Mouse (Mus musculus) hindbrain, embryonic 11.5 days (tissue): ENCODE measurements around the gene Fyn. TPM values are rescaled to one million over a fixed set of nuclear protein-coding genes. Genes with fewer than 3 reads are reported as not detected.
A peak's percentile ranks its signal among the peaks of the same experiment; 100 is the strongest.

Experiments
- ATAC-seq: fragments of 200-750 bp; cut with Nextera tagmentation; 2 replicates; pipeline ENCODE4 v1.8.0; 2017; ENCODE audit warnings: mild to moderate bottlenecking, moderate TSS enrichment, moderate library complexity; ENCODE audit not compliant: low FRiP score
- DNase-seq: peaks from one replicate; pipeline ENCODE4 v3.0.0-alpha.2; 2015; ENCODE audit warnings: low spot score
- H3K27ac ChIP-seq: fragments of 300-500 bp; sonication (generic); 2 replicates; pipeline ENCODE4 v1.5.1; 2014; ENCODE audit warnings: mild to moderate bottlenecking, low read depth, low read length
- H3K27me3 ChIP-seq: fragments of 300-500 bp; sonication (generic); 2 replicates; pipeline ENCODE4 v1.6.1; 2014; ENCODE audit warnings: mild to moderate bottlenecking, low read length, moderate library complexity, mixed read lengths; ENCODE audit not compliant: control insufficient read depth, insufficient read depth
- H3K36me3 ChIP-seq: fragments of 300-500 bp; sonication (generic); 2 replicates; pipeline ENCODE4 v1.6.1; 2014; ENCODE audit warnings: mild to moderate bottlenecking, low read length, moderate library complexity, mixed read lengths; ENCODE audit not compliant: control insufficient read depth, insufficient read depth
- H3K4me1 ChIP-seq: fragments of 300-500 bp; sonication (generic); replicated peaks from 2 replicates; pipeline ENCODE4 v1.6.1; 2014; ENCODE audit warnings: low read length, mixed read lengths; ENCODE audit not compliant: control insufficient read depth, insufficient read depth
- H3K4me2 ChIP-seq: fragments of 300-500 bp; sonication (generic); replicated peaks from 2 replicates; pipeline ENCODE4 v1.6.1; 2014; ENCODE audit warnings: mild to moderate bottlenecking, low read depth, low read length
- H3K4me3 ChIP-seq: fragments of 300-500 bp; sonication (generic); 2 replicates; pipeline ENCODE4 v1.5.1; 2014; ENCODE audit warnings: low read depth, low read length
- H3K9ac ChIP-seq: fragments of 300-500 bp; sonication (generic); 2 replicates; pipeline ENCODE4 v1.6.1; 2014; ENCODE audit warnings: low read depth, low read length
- H3K9me3 ChIP-seq: fragments of 300-500 bp; sonication (generic); 2 replicates; pipeline ENCODE4 v1.6.1; 2016; ENCODE audit warnings: low read length; ENCODE audit not compliant: control insufficient read depth
- WGBS: fragments of 180-500 bp; shearing (Covaris S2); extraction: QIAGEN DNeasy Blood & Tissue Kit; methylation state at CpG from one replicate; pipeline ENCODE4 v1.1.7; 2014; 5-methylcytosine and 5-hydroxymethylcytosine counted together
- polyA plus RNA-seq: library from polyadenylated mRNA; unstranded; fragments of >200 nt; fragmentation: Nextera tagmentation; extraction: Ambion mirVana; gene quantifications from 2 replicates; pipeline ENCODE4 v1.2.1, GENCODE M21; 2014

The Fyn gene
- polyA plus RNA-seq, 1 experiment from 2014 or later: 51.1 TPM

DNA sequence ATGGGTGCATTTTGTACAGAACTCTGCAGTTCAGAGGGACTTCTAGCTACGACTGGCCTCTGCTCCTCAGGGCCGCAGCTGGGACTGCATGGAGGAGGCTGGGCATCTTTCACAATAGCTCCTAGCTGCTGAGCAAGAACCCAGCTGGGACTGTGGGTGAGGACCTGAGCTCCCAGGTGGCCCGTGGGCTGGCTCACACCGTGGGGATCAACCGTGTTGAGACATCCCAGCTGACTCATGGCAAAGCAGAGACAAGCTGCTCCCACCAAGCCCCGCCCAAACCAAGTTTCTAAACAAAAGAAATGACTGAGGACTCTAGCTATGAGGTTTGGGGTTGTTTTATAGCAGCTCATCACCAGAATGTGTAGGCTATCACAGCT is 204.0 kb downstream of the Fyn start:
- 43% methylated on average over 6 of the region's 6 CpGs for WGBS
- peak; percentile 63 for ATAC-seq
- no peak overlapping the region for H3K9ac ChIP-seq
- peak; percentile 43 for DNase-seq
- peak overlapping the region; percentile 47 for H3K27ac ChIP-seq
- H3K27me3 ChIP-seq: no peaks in the 10 kb centered on the region
- no peaks in the 10 kb centered on the region for H3K36me3 ChIP-seq
- H3K4me3 ChIP-seq: no peak overlapping the region
- 0 out of 2 replicates have a peak, but pooled peaks cover 4% of the 10 kb centered on the region for H3K4me1 ChIP-seq
- no peak overlapping the region for H3K4me2 ChIP-seq
- H3K9me3 ChIP-seq: no peaks in the 10 kb centered on the region

- Histone ChIP-seq H3K27me3 (no peaks in the 10 kb centered on the region), H3K4me2 (no peak overlapping the region), H3K9ac (no peak overlapping the region), H3K4me1 (0 out of 2 replicates have a peak, but pooled peaks cover 2% of the 10 kb centered on the region), H3K4me3 (no peak overlapping the region), H3K27ac (no peak overlapping the region), H3K36me3 (no peaks in the 10 kb centered on the region), H3K9me3 (no peaks in the 10 kb centered on the region)
- 90% methylated on average over 6 of the region's 6 CpGs for WGBS
- no peak for ATAC-seq
- DNase-seq: no peak
These were observed 207.8 kb downstream of the Fyn start for GRCm38 (mm10) chr10:39576466-39576865.

- DNase-seq (no peak), ATAC-seq (peak; percentile 21; the same call in 1 of the 2 replicates)
- no peak overlapping the region for H3K27ac ChIP-seq
- no peak overlapping the region for H3K9ac ChIP-seq
- H3K36me3 ChIP-seq: no peaks in the 10 kb centered on the region
- H3K4me3 ChIP-seq: no peak overlapping the region
- H3K4me1 ChIP-seq: no peaks in the 10 kb centered on the region
- H3K4me2 ChIP-seq: no peak overlapping the region
- no peaks in the 10 kb centered on the region for H3K9me3 ChIP-seq
- no peaks in the 10 kb centered on the region for H3K27me3 ChIP-seq
- 50% methylated on average over 8 of the region's 8 CpGs for WGBS
These were observed 211.8 kb downstream of the Fyn start for GRCm38 (mm10) chr10:39580477-39580876.

DNA sequence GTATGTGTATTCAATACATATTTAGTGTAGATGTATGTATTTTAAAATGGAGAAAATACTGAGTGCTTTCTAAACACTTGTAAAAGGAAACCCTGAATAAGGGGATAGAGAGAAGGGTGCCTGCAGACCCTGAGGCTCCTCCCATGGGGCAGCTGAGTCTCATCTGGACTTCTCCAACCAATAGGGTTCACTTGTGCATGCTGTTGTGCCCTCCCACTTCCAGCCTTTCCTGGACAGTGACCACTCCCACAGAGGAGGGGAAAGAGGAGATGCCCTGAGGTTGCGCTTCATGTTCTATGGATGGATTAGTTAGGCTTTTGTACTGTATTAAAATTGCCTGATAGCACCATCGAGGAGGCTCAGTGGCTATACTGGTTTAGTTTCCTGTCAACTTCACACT is 213.7 kb downstream of the Fyn start:
- WGBS: 93% methylated on average over 2 of the region's 2 CpGs
- Histone ChIP-seq H3K9ac (no peak overlapping the region), H3K36me3 (no peaks in the 10 kb centered on the region), H3K27me3 (no peaks in the 10 kb centered on the region), H3K27ac (no peak overlapping the region), H3K4me3 (no peak overlapping the region), H3K4me2 (no peak overlapping the region), H3K9me3 (no peaks in the 10 kb centered on the region), H3K4me1 (no peaks in the 10 kb centered on the region)
- ATAC-seq: no peak
- DNase-seq: no peak

DNA sequence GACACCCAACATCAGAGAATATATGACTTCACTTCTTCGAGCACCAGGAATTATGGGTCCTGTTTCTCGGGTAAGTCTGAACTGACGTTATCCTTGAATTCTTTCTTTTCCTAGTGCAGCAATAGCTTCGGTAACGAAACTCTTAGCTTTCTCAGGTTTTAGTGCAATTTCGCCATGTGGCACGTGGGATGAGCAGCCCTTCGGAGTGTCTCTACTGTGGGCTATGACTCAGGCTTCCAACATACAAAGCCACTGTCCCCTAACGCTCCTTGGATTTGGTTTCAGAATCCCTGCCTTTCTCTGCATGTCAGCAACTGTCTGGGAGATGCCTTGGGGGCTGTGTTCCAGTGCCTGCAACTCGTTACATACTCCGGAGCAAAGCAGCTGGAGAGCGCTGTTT is 215.1 kb downstream of the Fyn start:
- Histone ChIP-seq H3K9ac (no peak overlapping the region), H3K27ac (no peak overlapping the region), H3K27me3 (no peaks in the 10 kb centered on the region), H3K4me1 (peaks cover 3% of the 10 kb centered on the region; the same call in 1 of the 2 replicates), H3K9me3 (no peaks in the 10 kb centered on the region), H3K36me3 (no peaks in the 10 kb centered on the region), H3K4me2 (no peak overlapping the region), H3K4me3 (no peak overlapping the region)
- DNase-seq (no peak), ATAC-seq (no peak)
- 90% methylated on average over 12 of the region's 12 CpGs for WGBS

- DNase-seq: no peak
- Histone ChIP-seq H3K4me3 (no peak overlapping the region), H3K27ac (no peak overlapping the region), H3K36me3 (no peaks in the 10 kb centered on the region), H3K4me2 (no peak overlapping the region), H3K27me3 (no peaks in the 10 kb centered on the region), H3K9me3 (no peaks in the 10 kb centered on the region), H3K9ac (no peak overlapping the region), H3K4me1 (peaks cover 3% of the 10 kb centered on the region; the same call in 1 of the 2 replicates)
- ATAC-seq: 0 out of 2 replicates have a peak, but pooled peaks have one; percentile 16
- 61% methylated on average over 5 of the region's 5 CpGs for WGBS
These were observed 218.8 kb downstream of the Fyn start for GRCm38 (mm10) chr10:39587290-39587925.

- H3K27me3 ChIP-seq: no peaks in the 10 kb centered on the region
- WGBS: 64% methylated on average over 8 of the region's 8 CpGs
- peak; percentile 55; the same call in 1 of the 2 replicates for ATAC-seq
- H3K36me3 ChIP-seq: no peaks in the 10 kb centered on the region
- no peak overlapping the region for H3K27ac ChIP-seq
- no peak overlapping the region for H3K9ac ChIP-seq
- peak; percentile 36 for DNase-seq
- no peak overlapping the region for H3K4me2 ChIP-seq
- peaks cover 3% of the 10 kb centered on the region; the same call in 1 of the 2 replicates for H3K4me1 ChIP-seq
- H3K9me3 ChIP-seq: no peaks in the 10 kb centered on the region
- no peak overlapping the region for H3K4me3 ChIP-seq
These were observed 219.5 kb downstream of the Fyn start for GRCm38 (mm10) chr10:39587973-39588746.

- Histone ChIP-seq H3K4me1 (peaks cover 3% of the 10 kb centered on the region; the same call in 1 of the 2 replicates), H3K36me3 (no peaks in the 10 kb centered on the region), H3K27me3 (no peaks in the 10 kb centered on the region), H3K9ac (no peak overlapping the region), H3K27ac (no peak overlapping the region), H3K9me3 (no peaks in the 10 kb centered on the region), H3K4me2 (no peak overlapping the region), H3K4me3 (no peak overlapping the region)
- no peak for ATAC-seq
- DNase-seq: no peak
- WGBS: 89% methylated on average over 19 of the region's 19 CpGs
These were observed 221.3 kb downstream of the Fyn start for GRCm38 (mm10) chr10:39589765-39590546.
